Mouse (Mus musculus): ENCODE data around the gene Abhd5. TPM values are rescaled to one million over a fixed set of nuclear protein-coding genes. Genes with fewer than 3 reads are reported as not detected.

Abhd5 gene
- total and polyA plus RNA-seq, 3 experiments, result 6.0 to 12.2 (median 8.8) TPM

GRCm38 (mm10) chr9:122421911-122422310, 70.5 kb downstream of the Abhd5 start:
- no peak overlapping the region for H3K4me2 ChIP-seq (ENCODE audit: insufficient read depth, low read depth, poor library complexity, severe bottlenecking)
- peaks cover 10% of the 10 kb centered on the region for H3K27me3 ChIP-seq (replicated peaks)
- TF ChIP-seq ELF1 (IDR thresholded peaks at IDR 0.05; ENCODE audit: low read depth, low read length) (no peak), PAX5 (IDR thresholded peaks at IDR 0.05; ENCODE audit: low read length) (no peak), MXI1 (IDR thresholded peaks at IDR 0.05; ENCODE audit: low read depth, low read length) (no peak), TBP (conservative IDR thresholded peaks at IDR 0.05; ENCODE audit: low read depth, low read length) (no peak)
- H3K4me1 ChIP-seq (ENCODE audit: control insufficient read depth in 1 of 2, insufficient read depth in 2 of 2), result no peaks in the 10 kb centered on the region
- DNase-seq (ENCODE audit: extremely low read depth), result no peak
- no peaks in the 10 kb centered on the region for H3K36me3 ChIP-seq (replicated peaks in 1 of 2; ENCODE audit: control insufficient read depth in 1 of 2, insufficient read depth in 1 of 2, low read length in 1 of 2)
- no peak overlapping the region for H3K27ac ChIP-seq (ENCODE audit: insufficient read depth, low read depth)
- no peaks in the 10 kb centered on the region for H3K79me2 ChIP-seq (replicated peaks; ENCODE audit: control insufficient read depth, extremely low read depth, insufficient read depth, poor library complexity, severe bottlenecking)
- H3K9ac ChIP-seq (ENCODE audit: insufficient read depth, low read depth), result no peak overlapping the region
- H3K4me3 ChIP-seq (replicated peaks in 1 of 3; ENCODE audit: low read depth in 2 of 3, low read length in 2 of 3, poor library complexity in 1 of 3), result no peak overlapping the region
- in situ Hi-C loops (cut with MboI; ENCODE audit: low pct_ligation_motif_present, low pct_unique_long_range_greater_than_20kb, low sequenced_read_pairs) (no loop called here), dilution Hi-C loops (cut with MboI; ENCODE audit: extremely low pct_ligation_motif_present, extremely low pct_unique_long_range_greater_than_20kb, low sequenced_read_pairs) (no loop called here)
- peaks cover 3% of the 10 kb centered on the region for H3K9me3 ChIP-seq (replicated peaks; ENCODE audit: low read length)

GRCm38 (mm10) chr9:122422706-122423105, 71.3 kb downstream of the Abhd5 start:
- no peaks in the 10 kb centered on the region for H3K36me3 ChIP-seq (replicated peaks in 1 of 2; ENCODE audit: control insufficient read depth in 1 of 2, insufficient read depth in 1 of 2, low read length in 1 of 2)
- H3K79me2 ChIP-seq (replicated peaks; ENCODE audit: control insufficient read depth, extremely low read depth, insufficient read depth, poor library complexity, severe bottlenecking), result no peaks in the 10 kb centered on the region
- H3K4me3 ChIP-seq (replicated peaks in 1 of 3; ENCODE audit: low read depth in 2 of 3, low read length in 2 of 3, poor library complexity in 1 of 3), result no peak overlapping the region
- in situ Hi-C loops (cut with MboI; ENCODE audit: low pct_ligation_motif_present, low pct_unique_long_range_greater_than_20kb, low sequenced_read_pairs) (no loop called here), dilution Hi-C loops (cut with MboI; ENCODE audit: extremely low pct_ligation_motif_present, extremely low pct_unique_long_range_greater_than_20kb, low sequenced_read_pairs) (no loop called here)
- H3K4me2 ChIP-seq (ENCODE audit: insufficient read depth, low read depth, poor library complexity, severe bottlenecking), result no peak overlapping the region
- peaks cover 3% of the 10 kb centered on the region for H3K9me3 ChIP-seq (replicated peaks; ENCODE audit: low read length)
- TF ChIP-seq RCOR1 (conservative IDR thresholded peaks at IDR 0.05; ENCODE audit: low read depth, low read length) (no peak), JUND (conservative IDR thresholded peaks at IDR 0.05; ENCODE audit: low read depth, low read length) (no peak), TCF12 (IDR thresholded peaks at IDR 0.05; ENCODE audit: low read depth, low read length) (no peak), ZNF384 (IDR thresholded peaks at IDR 0.05; ENCODE audit: low read depth, low read length) (no peak), MYC (IDR thresholded peaks at IDR 0.05; ENCODE audit: low read depth, low read length) (no peak), CTCF (conservative IDR thresholded peaks at IDR 0.05 in 1 of 2, IDR thresholded peaks at IDR 0.05 in 1 of 2; ENCODE audit: low read depth in 2 of 2, low read length in 2 of 2) (no peak), RAD21 (IDR thresholded peaks at IDR 0.05; ENCODE audit: low read depth, low read length) (no peak), ZKSCAN1 (IDR thresholded peaks at IDR 0.05; ENCODE audit: borderline replicate concordance, low read depth, low read length) (no peak), USF1 (IDR thresholded peaks at IDR 0.05; ENCODE audit: low read depth, low read length) (no peak), TBP (conservative IDR thresholded peaks at IDR 0.05; ENCODE audit: low read depth, low read length) (no peak), EP300 (IDR thresholded peaks at IDR 0.05; ENCODE audit: low read length) (no peak), IRF4 (IDR thresholded peaks at IDR 0.05; ENCODE audit: low read depth, low read length) (no peak), SIN3A (IDR thresholded peaks at IDR 0.05; ENCODE audit: low read length) (no peak), NELFE (IDR thresholded peaks at IDR 0.05; ENCODE audit: low read depth, low read length) (no peak)
- peaks cover 17% of the 10 kb centered on the region for H3K27me3 ChIP-seq (replicated peaks)
- H3K4me1 ChIP-seq (ENCODE audit: control insufficient read depth in 1 of 2, insufficient read depth in 2 of 2), result no peaks in the 10 kb centered on the region
- no peak overlapping the region for H3K27ac ChIP-seq (ENCODE audit: insufficient read depth, low read depth)
- DNase-seq (ENCODE audit: extremely low read depth), result no peak
- H3K9ac ChIP-seq (ENCODE audit: insufficient read depth, low read depth), result no peak overlapping the region
